Mouse (Mus musculus): ENCODE data around the gene Tead2. TPM values are rescaled to one million over a fixed set of nuclear protein-coding genes. Genes with fewer than 3 reads are reported as not detected.
"Not testable (repeated sequence)": the region's sequence is repeated elsewhere in the genome, so short reads cannot be mapped to it uniquely, and the experiment has no call there.

Gene Tead2
- 378 and 385 TPM in 2 replicates for polyA plus RNA-seq (2014; fragmentation: Nextera tagmentation; extraction: Ambion mirVana)

DNA sequence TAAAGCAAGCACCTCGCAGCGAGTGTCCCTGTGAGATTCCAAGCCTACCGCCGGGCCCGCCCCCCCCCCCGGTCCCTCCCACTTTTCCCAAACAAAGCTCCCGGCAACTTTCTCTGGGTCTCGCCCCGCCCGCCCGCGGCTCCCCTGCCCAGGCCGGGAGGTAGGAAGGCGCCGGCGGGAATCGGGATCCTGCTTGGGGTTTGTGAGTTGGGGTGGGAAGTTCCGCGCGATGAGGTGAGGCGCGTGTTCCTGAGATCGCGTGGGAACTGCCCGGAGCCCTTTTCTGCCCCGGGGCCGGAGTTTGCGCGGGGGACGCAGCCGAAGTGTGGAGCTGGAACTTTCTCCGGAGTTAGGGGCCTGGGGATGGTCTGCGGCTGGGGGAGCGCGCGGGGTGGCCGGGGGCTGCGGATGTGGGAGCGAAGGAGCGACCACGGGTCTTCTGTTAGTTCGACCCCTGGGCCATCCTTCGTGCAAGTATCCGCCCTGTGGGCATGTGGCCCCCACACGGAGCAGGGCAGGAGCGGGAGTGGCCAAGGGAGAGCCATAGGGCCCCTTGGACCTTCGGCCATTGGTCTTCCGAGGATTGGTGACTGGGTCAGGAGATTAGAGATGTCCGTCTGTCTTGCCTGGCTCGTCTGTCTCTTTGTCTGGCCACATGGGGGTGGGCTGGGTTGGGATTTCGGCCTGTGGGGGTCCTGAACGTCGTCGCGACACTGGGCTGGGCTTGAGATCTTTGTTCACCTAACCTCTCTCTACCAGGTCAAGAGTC, at the start of gene Tead2:
Tead2 (plus strand) TSS at position 81 of the 769 bp plus-strand sequence.
- peak within 1 kb of the TSS; percentile 93 for H3K4me2 ChIP-seq (ENCODE audit: low read depth, severe bottlenecking)
- DNase-seq (ENCODE audit: low spot score) = peak; percentile 89
- peaks cover 21% of the 10 kb centered on the region for H3K4me1 ChIP-seq (ENCODE audit: control insufficient read depth, insufficient read depth, low read length)
- H3K27ac ChIP-seq (replicated peaks; ENCODE audit: low read depth, low read length) = peak within 1 kb of the TSS; percentile 96
- peaks cover 28% of the 10 kb centered on the region for H3K36me3 ChIP-seq (ENCODE audit: control insufficient read depth, insufficient read depth, low read length)
- H3K4me3 ChIP-seq (ENCODE audit: low read depth, low read length) = peak within 1 kb of the TSS; percentile 69
- peaks cover 16% of the 10 kb centered on the region for H3K27me3 ChIP-seq (ENCODE audit: control insufficient read depth, insufficient read depth, low read length)
- peak; percentile 58 for ATAC-seq (ENCODE audit: insufficient number of reproducible peaks, low FRiP score, low TSS enrichment, low read depth)
- peak within 1 kb of the TSS; percentile 100 for H3K9ac ChIP-seq (ENCODE audit: low read length)
- under 1% methylated on average over 53 of the region's 55 CpGs for WGBS
- H3K9me3 ChIP-seq (ENCODE audit: control insufficient read depth, low read length) = no peaks in the 10 kb centered on the region

DNA sequence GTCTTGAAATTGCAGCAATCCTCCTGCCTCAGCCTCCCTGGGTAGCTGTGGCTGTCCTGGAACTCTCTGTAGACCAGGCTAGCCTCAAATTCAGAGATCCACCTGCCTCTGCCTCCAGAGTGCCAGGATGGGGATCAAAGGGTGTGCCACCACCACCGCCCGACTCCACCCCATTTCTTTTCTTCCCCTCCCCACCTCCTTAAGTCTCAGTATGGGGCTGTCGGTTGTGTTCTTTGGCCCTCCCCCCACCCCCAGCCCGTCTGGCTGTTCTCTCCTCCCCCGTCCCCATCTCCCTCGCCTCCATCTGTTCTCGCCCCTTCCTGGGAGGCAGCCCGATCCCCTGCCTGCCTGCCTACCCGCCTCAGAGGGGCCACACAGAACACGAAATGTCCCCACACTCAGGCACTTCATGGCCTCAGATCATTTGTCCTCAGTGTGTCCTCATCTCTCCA, 48.6 kb upstream of the Tead2 start:
- H3K4me1 ChIP-seq (ENCODE audit: control insufficient read depth, insufficient read depth, low read length) = 0 out of 2 replicates have a peak, but pooled peaks cover 3% of the 10 kb centered on the region
- 15% methylated on average over 9 of the region's 10 CpGs for WGBS
- peaks cover 14% of the 10 kb centered on the region for H3K9me3 ChIP-seq (ENCODE audit: control insufficient read depth, low read length)
- peaks cover 79% of the 10 kb centered on the region for H3K27me3 ChIP-seq (ENCODE audit: control insufficient read depth, insufficient read depth, low read length)
- no peak for DNase-seq (ENCODE audit: low spot score)
- no peak overlapping the region for H3K9ac ChIP-seq (ENCODE audit: low read length)
- no peak overlapping the region for H3K4me3 ChIP-seq (ENCODE audit: low read depth, low read length)
- H3K4me2 ChIP-seq (ENCODE audit: low read depth, severe bottlenecking) = no peak overlapping the region
- ATAC-seq (ENCODE audit: insufficient number of reproducible peaks, low FRiP score, low TSS enrichment, low read depth) = no peak
- no peaks in the 10 kb centered on the region for H3K36me3 ChIP-seq (ENCODE audit: control insufficient read depth, insufficient read depth, low read length)
- H3K27ac ChIP-seq (replicated peaks; ENCODE audit: low read depth, low read length) = no peak overlapping the region

DNA sequence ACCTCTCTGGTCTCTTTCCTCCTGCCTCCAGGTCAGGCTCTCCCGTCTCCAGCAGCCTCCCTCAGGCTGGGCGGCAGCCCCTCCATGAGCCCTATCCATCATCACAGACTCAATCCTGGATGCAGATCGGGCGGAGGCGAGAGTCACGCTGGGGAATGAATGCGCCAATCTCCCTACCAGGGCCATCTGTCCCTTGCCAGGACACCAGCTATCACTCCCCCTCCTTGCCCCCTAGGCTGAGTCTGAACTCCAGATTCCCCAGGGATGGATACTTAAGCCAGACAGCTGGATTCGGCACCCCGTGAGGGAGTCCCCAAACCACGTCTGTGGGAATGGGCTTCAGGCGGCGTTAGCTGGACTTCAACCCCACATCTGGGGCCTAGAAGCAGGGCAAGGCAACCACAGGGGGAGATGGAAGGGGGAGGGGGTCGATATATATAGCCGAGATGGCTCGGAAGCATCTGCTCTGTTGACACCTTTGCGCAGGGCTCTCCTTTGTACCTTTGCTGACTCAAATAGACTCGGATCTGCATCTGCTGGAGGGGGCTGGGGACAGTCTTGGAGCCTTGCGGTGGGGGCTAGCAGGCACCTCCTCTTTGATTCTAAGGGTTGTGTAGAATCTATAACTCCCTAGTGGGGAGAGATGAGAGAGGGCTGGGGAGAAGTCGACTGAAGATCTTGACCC, 47.6 kb upstream of the Tead2 start:
- Histone ChIP-seq H3K9me3 (ENCODE audit: control insufficient read depth, low read length) (peaks cover 14% of the 10 kb centered on the region), H3K36me3 (ENCODE audit: control insufficient read depth, insufficient read depth, low read length) (no peaks in the 10 kb centered on the region), H3K4me2 (ENCODE audit: low read depth, severe bottlenecking) (no peak overlapping the region), H3K27ac (replicated peaks; ENCODE audit: low read depth, low read length) (no peak overlapping the region), H3K27me3 (ENCODE audit: control insufficient read depth, insufficient read depth, low read length) (peaks cover 76% of the 10 kb centered on the region), H3K4me1 (ENCODE audit: control insufficient read depth, insufficient read depth, low read length) (no peaks in the 10 kb centered on the region), H3K9ac (ENCODE audit: low read length) (no peak overlapping the region), H3K4me3 (ENCODE audit: low read depth, low read length) (no peak overlapping the region)
- ATAC-seq (ENCODE audit: insufficient number of reproducible peaks, low FRiP score, low TSS enrichment, low read depth) = no peak
- DNase-seq (ENCODE audit: low spot score) = no peak
- WGBS = 2% methylated on average over 19 of the region's 19 CpGs

DNA sequence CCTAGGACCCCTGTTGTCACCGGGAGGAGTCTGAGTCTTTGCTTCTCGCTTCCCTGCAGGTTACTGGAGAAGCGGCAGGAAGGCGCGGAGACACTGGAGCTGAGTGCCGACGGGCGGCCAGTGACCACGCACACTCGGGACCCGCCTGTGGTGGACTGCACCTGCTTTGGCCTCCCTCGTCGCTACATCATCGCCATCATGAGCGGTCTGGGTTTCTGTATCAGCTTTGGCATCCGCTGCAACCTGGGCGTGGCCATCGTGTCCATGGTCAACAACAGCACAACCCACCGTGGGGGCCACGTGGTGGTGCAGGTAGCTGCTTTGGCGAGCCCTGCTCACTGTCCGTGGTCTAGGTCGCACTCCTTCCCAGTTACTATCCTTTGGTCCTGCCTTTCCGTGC, 46.9 kb upstream of the Tead2 start:
- DNase-seq (ENCODE audit: low spot score) = no peak
- Histone ChIP-seq H3K27me3 (ENCODE audit: control insufficient read depth, insufficient read depth, low read length) (peaks cover 70% of the 10 kb centered on the region), H3K27ac (replicated peaks; ENCODE audit: low read depth, low read length) (no peak overlapping the region), H3K4me2 (ENCODE audit: low read depth, severe bottlenecking) (no peak overlapping the region), H3K9ac (ENCODE audit: low read length) (no peak overlapping the region), H3K4me3 (ENCODE audit: low read depth, low read length) (no peak overlapping the region), H3K9me3 (ENCODE audit: control insufficient read depth, low read length) (peaks cover 14% of the 10 kb centered on the region), H3K4me1 (ENCODE audit: control insufficient read depth, insufficient read depth, low read length) (no peaks in the 10 kb centered on the region), H3K36me3 (ENCODE audit: control insufficient read depth, insufficient read depth, low read length) (no peaks in the 10 kb centered on the region)
- 6% methylated on average over 24 of the region's 24 CpGs for WGBS
- no peak for ATAC-seq (ENCODE audit: insufficient number of reproducible peaks, low FRiP score, low TSS enrichment, low read depth)

DNA sequence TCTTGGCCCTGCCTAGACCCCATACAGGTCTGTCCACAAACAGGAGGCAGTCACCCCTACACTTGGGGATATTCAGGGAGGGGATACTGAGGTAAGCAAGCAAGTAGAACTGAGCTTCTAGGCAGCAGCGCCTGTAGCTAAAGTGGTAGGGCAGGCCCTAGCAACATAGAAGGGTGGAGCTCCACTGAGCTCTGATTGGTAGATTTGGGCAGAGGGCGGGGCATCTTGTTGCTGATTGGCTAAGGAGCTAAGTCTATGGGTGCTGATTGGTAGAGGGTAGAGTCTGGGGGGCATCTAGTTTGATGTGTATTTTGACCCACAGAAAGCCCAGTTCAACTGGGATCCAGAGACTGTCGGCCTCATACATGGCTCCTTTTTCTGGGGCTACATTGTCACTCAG, 46.1 kb upstream of the Tead2 start:
- no peak overlapping the region for H3K9ac ChIP-seq (ENCODE audit: low read length)
- ATAC-seq (ENCODE audit: insufficient number of reproducible peaks, low FRiP score, low TSS enrichment, low read depth) (no peak), DNase-seq (ENCODE audit: low spot score) (no peak)
- H3K9me3 ChIP-seq (ENCODE audit: control insufficient read depth, low read length) = peaks cover 14% of the 10 kb centered on the region
- no peaks in the 10 kb centered on the region for H3K36me3 ChIP-seq (ENCODE audit: control insufficient read depth, insufficient read depth, low read length)
- peaks cover 66% of the 10 kb centered on the region for H3K27me3 ChIP-seq (ENCODE audit: control insufficient read depth, insufficient read depth, low read length)
- no peak overlapping the region for H3K4me2 ChIP-seq (ENCODE audit: low read depth, severe bottlenecking)
- H3K4me1 ChIP-seq (ENCODE audit: control insufficient read depth, insufficient read depth, low read length) = no peaks in the 10 kb centered on the region
- H3K27ac ChIP-seq (replicated peaks; ENCODE audit: low read depth, low read length) = no peak overlapping the region
- 96% methylated on average over 3 of the region's 3 CpGs for WGBS
- no peak overlapping the region for H3K4me3 ChIP-seq (ENCODE audit: low read depth, low read length)

DNA sequence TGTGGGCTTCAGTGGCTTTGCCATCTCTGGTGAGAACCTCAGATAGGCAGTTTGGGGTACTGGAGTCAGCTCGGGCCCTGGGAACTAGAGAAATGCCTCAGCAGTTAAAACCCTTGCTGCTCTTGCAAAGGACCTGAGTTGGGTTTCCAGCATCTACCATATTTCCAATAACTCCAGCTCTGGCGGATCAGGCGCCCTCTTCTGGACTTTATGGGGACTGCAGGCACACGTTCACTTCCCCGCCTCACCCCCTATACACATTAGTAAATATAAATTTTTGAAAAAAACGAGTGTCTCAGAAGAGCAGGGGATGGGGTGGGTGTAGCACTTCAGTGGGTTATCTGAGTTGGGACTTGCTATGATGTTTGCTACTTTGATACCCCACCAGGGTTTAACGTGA, 42.6 kb upstream of the Tead2 start:
- WGBS = 63% methylated on average over 7 of the region's 7 CpGs

DNA sequence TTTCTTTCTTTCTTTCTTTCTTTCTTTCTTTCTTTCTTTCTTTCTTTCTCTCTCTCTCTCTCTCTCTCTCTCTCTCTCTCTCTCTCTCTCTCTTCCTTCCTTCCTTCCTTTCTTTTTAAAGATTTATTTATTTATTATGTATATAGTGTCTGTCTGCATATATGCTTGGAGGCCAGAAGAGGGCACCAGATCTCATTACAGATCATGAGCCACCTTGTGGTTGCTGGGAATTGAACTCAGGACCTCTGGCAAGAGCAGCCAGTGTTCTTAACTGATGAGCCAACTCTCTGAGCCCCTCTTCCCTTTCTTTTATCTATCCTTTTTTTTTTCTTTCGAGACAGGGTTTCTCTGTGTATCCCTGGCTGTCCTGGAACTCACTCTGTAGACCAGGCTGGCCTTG, 41.8 kb upstream of the Tead2 start:
- ATAC-seq (ENCODE audit: insufficient number of reproducible peaks, low FRiP score, low TSS enrichment, low read depth); H3K36me3 ChIP-seq (ENCODE audit: control insufficient read depth, insufficient read depth, low read length): not testable (repeated sequence)

More for the DNA sequence above, 42.6 kb upstream of the Tead2 start:
- Histone ChIP-seq H3K9ac (ENCODE audit: low read length) (no peak overlapping the region), H3K9me3 (ENCODE audit: control insufficient read depth, low read length) (peaks cover 17% of the 10 kb centered on the region), H3K4me1 (ENCODE audit: control insufficient read depth, insufficient read depth, low read length) (0 out of 2 replicates have a peak, but pooled peaks cover 3% of the 10 kb centered on the region), H3K4me2 (ENCODE audit: low read depth, severe bottlenecking) (no peak overlapping the region), H3K36me3 (ENCODE audit: control insufficient read depth, insufficient read depth, low read length) (no peaks in the 10 kb centered on the region), H3K4me3 (ENCODE audit: low read depth, low read length) (no peak overlapping the region), H3K27me3 (ENCODE audit: control insufficient read depth, insufficient read depth, low read length) (peaks cover 67% of the 10 kb centered on the region), H3K27ac (replicated peaks; ENCODE audit: low read depth, low read length) (no peak overlapping the region)
- DNase-seq (ENCODE audit: low spot score) (no peak), ATAC-seq (ENCODE audit: insufficient number of reproducible peaks, low FRiP score, low TSS enrichment, low read depth) (no peak)

DNA sequence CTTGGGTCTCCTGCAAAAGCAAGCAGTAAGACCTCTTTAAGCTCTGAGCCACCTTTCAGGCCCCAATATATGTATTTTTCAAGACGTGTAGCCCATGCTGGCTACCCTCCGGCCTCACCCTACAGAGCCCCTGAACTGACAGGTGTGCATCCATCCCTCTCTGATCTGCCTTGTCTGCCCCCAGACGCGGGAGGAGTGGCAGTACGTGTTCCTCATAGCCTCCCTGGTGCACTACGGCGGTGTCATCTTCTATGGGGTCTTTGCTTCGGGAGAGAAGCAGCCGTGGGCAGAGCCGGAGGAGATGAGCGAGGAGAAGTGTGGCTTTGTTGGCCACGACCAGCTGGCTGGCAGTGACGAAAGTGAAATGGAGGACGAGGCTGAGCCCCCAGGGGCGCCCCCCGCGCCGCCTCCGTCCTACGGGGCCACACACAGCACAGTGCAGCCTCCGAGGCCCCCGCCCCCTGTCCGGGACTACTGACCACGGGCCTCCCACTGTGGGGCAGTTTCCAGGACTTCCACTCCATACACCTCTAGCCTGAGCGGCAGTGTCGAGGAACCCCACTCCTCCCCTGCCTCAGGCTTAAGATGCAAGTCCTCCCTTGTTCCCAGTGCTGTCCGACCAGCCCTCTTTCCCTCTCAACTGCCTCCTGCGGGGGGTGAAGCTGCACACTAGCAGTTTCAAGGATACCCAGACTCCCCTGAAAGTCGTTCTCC, 40.8 kb upstream of the Tead2 start:
- Histone ChIP-seq H3K9ac (ENCODE audit: low read length) (no peak overlapping the region), H3K36me3 (ENCODE audit: control insufficient read depth, insufficient read depth, low read length) (no peaks in the 10 kb centered on the region), H3K27ac (replicated peaks; ENCODE audit: low read depth, low read length) (no peak overlapping the region), H3K9me3 (ENCODE audit: control insufficient read depth, low read length) (peaks cover 9% of the 10 kb centered on the region), H3K4me2 (ENCODE audit: low read depth, severe bottlenecking) (no peak overlapping the region), H3K4me3 (ENCODE audit: low read depth, low read length) (0 out of 2 replicates have a peak overlapping the region, but pooled peaks have one; percentile 5), H3K27me3 (ENCODE audit: control insufficient read depth, insufficient read depth, low read length) (peaks cover 68% of the 10 kb centered on the region), H3K4me1 (ENCODE audit: control insufficient read depth, insufficient read depth, low read length) (0 out of 2 replicates have a peak, but pooled peaks cover 3% of the 10 kb centered on the region)
- ATAC-seq (ENCODE audit: insufficient number of reproducible peaks, low FRiP score, low TSS enrichment, low read depth) (no peak), DNase-seq (ENCODE audit: low spot score) (peak; percentile 40)
- WGBS = 7% methylated on average over 25 of the region's 29 CpGs

More for the DNA sequence above, 41.8 kb upstream of the Tead2 start:
- not testable (repeated sequence) for H3K4me2 ChIP-seq (ENCODE audit: low read depth, severe bottlenecking); H3K9ac ChIP-seq (ENCODE audit: low read length); H3K4me3 ChIP-seq (ENCODE audit: low read depth, low read length); DNase-seq (ENCODE audit: low spot score); H3K27ac ChIP-seq (replicated peaks; ENCODE audit: low read depth, low read length); H3K4me1 ChIP-seq (ENCODE audit: control insufficient read depth, insufficient read depth, low read length)
- peaks cover 17% of the 10 kb centered on the region for H3K9me3 ChIP-seq (ENCODE audit: control insufficient read depth, low read length)
- peaks cover 67% of the 10 kb centered on the region for H3K27me3 ChIP-seq (ENCODE audit: control insufficient read depth, insufficient read depth, low read length)
- WGBS = 38% methylated on average over 1 of the region's 1 CpGs

Measured in limb, embryonic 11.5 days (tissue).